Mouse (Mus musculus): Measurements from ENCODE around the gene Plxna1.

DNA sequence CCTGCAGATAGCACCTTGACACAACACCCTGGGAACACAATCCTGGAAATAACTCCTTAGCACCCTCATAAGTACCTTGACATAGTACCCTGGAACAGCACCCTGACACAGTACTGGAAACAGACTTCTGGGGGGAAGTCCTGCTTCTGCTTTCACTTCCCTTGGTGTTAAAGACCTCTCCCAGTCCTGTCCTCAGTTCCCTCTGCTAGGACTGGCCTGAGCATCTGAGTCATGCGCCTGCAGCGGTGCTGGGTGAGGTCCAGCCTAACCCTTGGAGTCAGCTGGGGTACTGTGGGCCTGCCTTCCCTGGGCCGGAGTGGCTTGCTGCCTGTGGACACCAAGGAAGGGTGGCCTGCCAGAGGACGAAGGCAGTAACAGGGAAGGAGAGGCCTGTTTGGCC, 81.9 kb downstream of the Plxna1 start:
- TF ChIP-seq CTCF (conservative IDR thresholded peaks at IDR 0.05; ENCODE audit: low read length), result no peak
- TF ChIP-seq NANOG (IDR thresholded peaks at IDR 0.05; ENCODE audit: borderline replicate concordance, low read length), result no peak
